10 mouse cellular contexts compared by ENCODE assay signal in the genomic region with DNA sequence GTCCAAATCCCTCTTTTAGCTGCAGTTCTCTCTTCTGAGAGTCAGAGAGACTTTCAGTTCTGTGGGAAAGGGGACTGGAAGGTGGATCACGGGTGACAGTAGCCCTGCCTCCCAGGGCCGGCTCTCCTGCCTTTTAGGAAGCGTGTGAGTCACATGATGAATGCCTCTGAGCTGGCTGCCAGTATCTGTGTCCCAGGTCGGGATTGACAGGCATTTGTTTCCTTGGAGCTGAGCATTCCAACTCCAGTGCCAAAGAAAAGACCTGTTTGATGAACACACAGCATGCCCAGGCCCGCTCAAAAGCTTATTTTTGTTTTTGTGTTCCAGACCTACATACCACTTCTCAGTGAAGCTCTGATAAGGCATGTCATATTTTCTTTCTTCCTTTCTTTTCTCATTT. TPM values are rescaled to one million over a fixed set of nuclear protein-coding genes. Genes with fewer than 3 reads are reported as not detected.
DNase-seq lines count a peak whose midpoint lies in the region; ATAC-seq and TF ChIP-seq lines count a peak whose summit lies in the region.
"Had no signal": no experiment of that assay in that cellular context is flagged by ENCODE, and none has a peak within 500 bp of the region (broad histone marks: within the 10 kb centered on the region; RNA-seq: fewer than 3 reads in every experiment).

No protein-coding gene starts in this region.

- peaks cover 12% of the 10 kb centered on the region for H3K4me1 ChIP-seq in forebrain, embryonic 10.5 days
- no peaks in the 10 kb centered on the region for H3K4me1 ChIP-seq in forebrain, embryonic 15.5 days
- H3K4me1 ChIP-seq in lung, adult 2 months (ENCODE audit: control insufficient read depth, insufficient read depth, low read length) = peaks cover 3% of the 10 kb centered on the region; the same call in 1 of the 2 replicates
- peaks cover 16% of the 10 kb centered on the region for H3K4me1 ChIP-seq in embryonic facial prominence, embryonic 13.5 days

- no peaks in the 10 kb centered on the region for H3K36me3 ChIP-seq in forebrain, embryonic 10.5 days (replicated peaks)
- no peaks in the 10 kb centered on the region for H3K36me3 ChIP-seq in forebrain, embryonic 15.5 days
- H3K36me3 ChIP-seq in embryonic facial prominence, embryonic 13.5 days = no peaks in the 10 kb centered on the region

- H3K9ac ChIP-seq in forebrain, embryonic 15.5 days (replicated peaks) = no peak overlapping the region
- H3K9ac ChIP-seq in embryonic facial prominence, embryonic 13.5 days = no peak overlapping the region
- H3K9ac ChIP-seq: hindbrain, embryonic 14.5 days had no signal

- H3K27me3 ChIP-seq in forebrain, embryonic 10.5 days (ENCODE audit: poor library complexity, severe bottlenecking) = no peaks in the 10 kb centered on the region
- no peaks in the 10 kb centered on the region for H3K27me3 ChIP-seq in forebrain, embryonic 15.5 days
- H3K27me3 ChIP-seq in embryonic facial prominence, embryonic 13.5 days = no peaks in the 10 kb centered on the region

- H3K4me3 ChIP-seq in forebrain, embryonic 10.5 days = no peak overlapping the region
- H3K4me3 ChIP-seq in forebrain, embryonic 15.5 days = no peak overlapping the region
- no peak overlapping the region for H3K4me3 ChIP-seq in lung, adult 2 months (replicated peaks; ENCODE audit: extremely low read depth, low read depth, low read length)
- no peak overlapping the region for H3K4me3 ChIP-seq in embryonic facial prominence, embryonic 13.5 days

- no peak for TF ChIP-seq CTCF in lung, adult 2 months (IDR thresholded peaks at IDR 0.05; ENCODE audit: insufficient read depth, low read length)

- peak overlapping the region; percentile 26; the same call in 1 of the 2 replicates for H3K27ac ChIP-seq in forebrain, embryonic 10.5 days
- H3K27ac ChIP-seq in forebrain, embryonic 15.5 days (replicated peaks) = no peak overlapping the region
- peak overlapping the region; percentile 33; the same call in 1 of the 2 replicates for H3K27ac ChIP-seq in embryonic facial prominence, embryonic 13.5 days
- H3K27ac ChIP-seq: hindbrain, embryonic 14.5 days had no signal

- DNase-seq in forebrain, embryonic 10.5 days (ENCODE audit: extremely low spot score, low spot score) = no peak
- peak; percentile 27 for DNase-seq in lung, postnatal 25 days (ENCODE audit: low spot score)
- no peak for DNase-seq in lung, adult 2 months
- DNase-seq in kidney, postnatal 36 days = peak; percentile 46 to 55
- DNase-seq in layer of hippocampus, postnatal 36 days = no peak
- DNase-seq in right cerebral cortex, postnatal 25 days = no peak
- DNase-seq: cerebellum, adult 9-11 months had no signal

- H3K9me3 ChIP-seq in forebrain, embryonic 10.5 days = no peaks in the 10 kb centered on the region
- no peaks in the 10 kb centered on the region for H3K9me3 ChIP-seq in forebrain, embryonic 15.5 days
- H3K9me3 ChIP-seq in embryonic facial prominence, embryonic 13.5 days = no peaks in the 10 kb centered on the region

- TF ChIP-seq POLR2A in lung, adult 2 months (IDR thresholded peaks at IDR 0.05; ENCODE audit: borderline replicate concordance, extremely low read depth, low read depth, low read length) = no peak

- 58% methylated on average over 5 of the region's 5 CpGs for WGBS in forebrain, embryonic 10.5 days
- 34% methylated on average over 5 of the region's 5 CpGs for WGBS in forebrain, embryonic 15.5 days
- WGBS in lung, adult 2 months = 30% methylated on average over 5 of the region's 5 CpGs
- 43% methylated on average over 5 of the region's 5 CpGs for WGBS in embryonic facial prominence, embryonic 13.5 days

- H3K4me2 ChIP-seq in forebrain, embryonic 15.5 days (replicated peaks) = no peak overlapping the region
- no peak overlapping the region for H3K4me2 ChIP-seq in embryonic facial prominence, embryonic 13.5 days
- H3K4me2 ChIP-seq: hindbrain, embryonic 14.5 days had no signal

- no peak for ATAC-seq in forebrain, embryonic 15.5 days (replicated peaks)
- no peak for ATAC-seq in embryonic facial prominence, embryonic 13.5 days (ENCODE audit: insufficient number of reproducible peaks, insufficient read depth, low FRiP score, low TSS enrichment, low read depth)

RNA-seq across cellular contexts. Expression of gene Cebpg, which starts 20.3 kb away (rescaled TPM):
- polyA plus RNA-seq in forebrain, embryonic 10.5 days (2016; fragmentation: Nextera tagmentation; extraction: Ambion mirVana) = 45.0 and 46.3 TPM in 2 replicates
- 54.0 and 54.6 TPM in 2 replicates for polyA plus RNA-seq in forebrain, embryonic 15.5 days (2015; fragmentation: Nextera tagmentation; extraction: Ambion mirVana)
- 10.3 and 13.5 TPM in 2 replicates for polyA plus RNA-seq in lung, adult 2 months (2012; rRNA removed)
- polyA plus RNA-seq in embryonic facial prominence, embryonic 13.5 days (2015; fragmentation: Nextera tagmentation; extraction: Ambion mirVana) = 52.5 and 54.8 TPM in 2 replicates
- 10 to 100 TPM; 34.3 to 35.9 TPM for total RNA-seq in layer of hippocampus, postnatal 36 days (2021)

RNA-seq across cellular contexts. Expression of gene Cebpa, which starts 42.4 kb away (rescaled TPM):
- polyA plus RNA-seq in forebrain, embryonic 10.5 days (2016; fragmentation: Nextera tagmentation; extraction: Ambion mirVana) = 0.23 and 0.40 TPM in 2 replicates
- polyA plus RNA-seq in forebrain, embryonic 15.5 days (2015; fragmentation: Nextera tagmentation; extraction: Ambion mirVana) = 0.64 and 0.66 TPM in 2 replicates
- polyA plus RNA-seq in lung, adult 2 months (2012; rRNA removed) = 148 and 282 TPM in 2 replicates
- polyA plus RNA-seq in embryonic facial prominence, embryonic 13.5 days (2015; fragmentation: Nextera tagmentation; extraction: Ambion mirVana) = 5.3 and 5.5 TPM in 2 replicates
- 10 to 100 TPM; 15.4 to 17.3 TPM for total RNA-seq in layer of hippocampus, postnatal 36 days (2021)

Comparison
In these comparisons a context has a peak if more than half of its experiments do, and no peak if none do; other contexts are left out.
1. DNase-seq: peak in lung, postnatal 25 days (single experiment) and kidney, postnatal 36 days (2 of 2); none in forebrain, embryonic 10.5 days (single experiment), lung, adult 2 months (single experiment), layer of hippocampus, postnatal 36 days (0 of 2) and right cerebral cortex, postnatal 25 days (single experiment).
2. RNA of gene Cebpa, which starts 42.4 kb away (polyA plus RNA-seq): 148 to 282 TPM in lung, adult 2 months; 5.3 to 5.5 TPM in embryonic facial prominence, embryonic 13.5 days, 0.64 to 0.66 TPM in forebrain, embryonic 15.5 days and 0.23 to 0.40 TPM in forebrain, embryonic 10.5 days; every median in the first group is over 10 times any median in the second.